Mouse (Mus musculus) hindbrain, postnatal 0 days (tissue): ENCODE results near the gene Frs2. TPM values are rescaled to one million over a fixed set of nuclear protein-coding genes. Genes with fewer than 3 reads are reported as not detected.
A peak's percentile ranks its signal among the peaks of the same experiment; 100 is the strongest.

Experiments used
- ATAC-seq: fragments of 200-750 bp; cut with Nextera tagmentation; 2 replicates; pipeline ENCODE4 v1.8.0; 2017; ENCODE audit warnings: mild to moderate bottlenecking, moderate TSS enrichment, moderate library complexity
- DNase-seq: peaks from one replicate; pipeline ENCODE4 v3.0.0-alpha.2; 2015; ENCODE audit warnings: low spot score
- H3K27ac ChIP-seq: fragments of 300-500 bp; sonication (generic); 2 replicates; pipeline ENCODE4 v1.5.1; 2014; ENCODE audit warnings: mild to moderate bottlenecking
- H3K27me3 ChIP-seq: fragments of 300-500 bp; sonication (generic); 2 replicates; pipeline ENCODE4 v1.6.1; 2014; ENCODE audit warnings: low read length, mixed read lengths; ENCODE audit not compliant: insufficient read depth
- H3K36me3 ChIP-seq: fragments of 300-500 bp; sonication (generic); 2 replicates; pipeline ENCODE4 v1.6.1; 2014; ENCODE audit warnings: low read length, mixed read lengths; ENCODE audit not compliant: insufficient read depth
- H3K4me1 ChIP-seq: fragments of 300-500 bp; sonication (generic); 2 replicates; pipeline ENCODE4 v1.6.1; 2014; ENCODE audit warnings: antibody characterized with exemption, low read length, mixed read lengths; ENCODE audit not compliant: insufficient read depth
- H3K4me2 ChIP-seq: fragments of 300-500 bp; sonication (generic); 2 replicates; pipeline ENCODE4 v1.6.1; 2014; ENCODE audit warnings: low read depth, mild to moderate bottlenecking, low read length, moderate library complexity, mixed read lengths
- H3K4me3 ChIP-seq: fragments of 300-500 bp; sonication (generic); 2 replicates; pipeline ENCODE4 v1.5.1; 2014; ENCODE audit warnings: low read length
- H3K9ac ChIP-seq: fragments of 300-500 bp; sonication (generic); replicated peaks from 2 replicates; pipeline ENCODE4 v1.6.1; 2014; ENCODE audit warnings: mild to moderate bottlenecking, low read length, moderate library complexity, mixed read lengths
- H3K9me3 ChIP-seq: fragments of 300-500 bp; sonication (generic); 2 replicates; pipeline ENCODE4 v1.6.1; 2016; ENCODE audit warnings: low read length, mixed read lengths
- CTCF ChIP-seq: IDR thresholded peaks from 2 replicates; pipeline ENCODE4 v1.5.1; 2016; ENCODE audit warnings: antibody characterized with exemption, control low read depth, low read depth
- WGBS: fragments of 180-500 bp; shearing (Covaris S2); extraction: QIAGEN DNeasy Blood & Tissue Kit; methylation state at CpG from one replicate; pipeline ENCODE4 v1.1.7; 2014; 5-methylcytosine and 5-hydroxymethylcytosine counted together
- polyA plus RNA-seq: library from polyadenylated mRNA; unstranded; fragments of >200 nt; fragmentation: Nextera tagmentation; extraction: Ambion mirVana; gene quantifications from 2 replicates; pipeline ENCODE4 v1.2.1, GENCODE M21; 2015
- total RNA-seq: library from RNA; depleted of rRNA; stranded (reverse); fragments of >200 nt; gene quantifications from 2 replicates; pipeline ENCODE4 v1.2.3, GENCODE M21; 2014

Frs2 gene
- total and polyA plus RNA-seq, 2 experiments from 2014 or later, result 19.1 to 19.3 TPM

- H3K4me1 ChIP-seq, result no peaks in the 10 kb centered on the region
- H3K9me3 ChIP-seq, result no peaks in the 10 kb centered on the region
- ATAC-seq (no peak), DNase-seq (no peak)
- 90% methylated on average over 3 of the region's 3 CpGs for WGBS
- H3K36me3 ChIP-seq, result no peaks in the 10 kb centered on the region
- H3K4me2 ChIP-seq, result no peak overlapping the region
- no peaks in the 10 kb centered on the region for H3K27me3 ChIP-seq
- no peak overlapping the region for H3K27ac ChIP-seq
- TF ChIP-seq CTCF, result no peak
- no peak overlapping the region for H3K4me3 ChIP-seq
- no peak overlapping the region for H3K9ac ChIP-seq
Measured at GRCm38 (mm10) chr10:117121448-117121847, 26.9 kb downstream of the Frs2 start.

- H3K9me3 ChIP-seq, result no peaks in the 10 kb centered on the region
- ATAC-seq, result no peak
- no peak overlapping the region for H3K27ac ChIP-seq
- H3K4me2 ChIP-seq, result no peak overlapping the region
- H3K4me1 ChIP-seq, result no peaks in the 10 kb centered on the region
- no peaks in the 10 kb centered on the region for H3K27me3 ChIP-seq
- no peak overlapping the region for H3K4me3 ChIP-seq
- DNase-seq, result no peak
- 95% methylated on average over 7 of the region's 7 CpGs for WGBS
- no peak overlapping the region for H3K9ac ChIP-seq
- no peak for TF ChIP-seq CTCF
- no peaks in the 10 kb centered on the region for H3K36me3 ChIP-seq
Measured at GRCm38 (mm10) chr10:117120051-117120666, 28.2 kb downstream of the Frs2 start.

GRCm38 (mm10) chr10:117119531-117119930, 28.8 kb downstream of the Frs2 start:
- Histone ChIP-seq H3K27me3 (no peaks in the 10 kb centered on the region), H3K9me3 (no peaks in the 10 kb centered on the region), H3K4me3 (no peak overlapping the region), H3K4me1 (no peaks in the 10 kb centered on the region), H3K27ac (no peak overlapping the region), H3K4me2 (no peak overlapping the region), H3K36me3 (no peaks in the 10 kb centered on the region), H3K9ac (no peak overlapping the region)
- TF ChIP-seq CTCF, result no peak
- no peak for DNase-seq
- no peak for ATAC-seq
- WGBS, result 74% methylated on average over 11 of the region's 11 CpGs

- 76% methylated on average over 7 of the region's 7 CpGs for WGBS
- Histone ChIP-seq H3K9ac (no peak overlapping the region), H3K4me2 (no peak overlapping the region), H3K27ac (no peak overlapping the region), H3K27me3 (no peaks in the 10 kb centered on the region), H3K9me3 (no peaks in the 10 kb centered on the region), H3K36me3 (no peaks in the 10 kb centered on the region), H3K4me1 (no peaks in the 10 kb centered on the region), H3K4me3 (no peak overlapping the region)
- no peak for TF ChIP-seq CTCF
- DNase-seq, result no peak
- ATAC-seq, result no peak
Measured at GRCm38 (mm10) chr10:117118421-117118831, 29.9 kb downstream of the Frs2 start.

- ATAC-seq (no peak), DNase-seq (peak; percentile 31)
- H3K36me3 ChIP-seq, result no peaks in the 10 kb centered on the region
- H3K4me1 ChIP-seq, result no peaks in the 10 kb centered on the region
- 52% methylated on average over 3 of the region's 3 CpGs for WGBS
- H3K9me3 ChIP-seq, result no peaks in the 10 kb centered on the region
- H3K27ac ChIP-seq, result no peak overlapping the region
- H3K27me3 ChIP-seq, result no peaks in the 10 kb centered on the region
- no peak overlapping the region for H3K4me2 ChIP-seq
- no peak for TF ChIP-seq CTCF
- H3K4me3 ChIP-seq, result no peak overlapping the region
- no peak overlapping the region for H3K9ac ChIP-seq
Measured at GRCm38 (mm10) chr10:117115652-117116051, 32.7 kb downstream of the Frs2 start.

- no peak overlapping the region for H3K27ac ChIP-seq
- DNase-seq, result no peak
- no peaks in the 10 kb centered on the region for H3K27me3 ChIP-seq
- H3K4me1 ChIP-seq, result no peaks in the 10 kb centered on the region
- no peak for TF ChIP-seq CTCF
- no peak overlapping the region for H3K9ac ChIP-seq
- 53% methylated on average over 2 of the region's 2 CpGs for WGBS
- no peak overlapping the region for H3K4me2 ChIP-seq
- H3K36me3 ChIP-seq, result no peaks in the 10 kb centered on the region
- H3K9me3 ChIP-seq, result no peaks in the 10 kb centered on the region
- H3K4me3 ChIP-seq, result no peak overlapping the region
- ATAC-seq, result no peak
Measured at GRCm38 (mm10) chr10:117112545-117112944, 35.8 kb downstream of the Frs2 start.

- no peak overlapping the region for H3K4me2 ChIP-seq
- no peak overlapping the region for H3K4me3 ChIP-seq
- H3K36me3 ChIP-seq, result no peaks in the 10 kb centered on the region
- no peaks in the 10 kb centered on the region for H3K4me1 ChIP-seq
- H3K27me3 ChIP-seq, result no peaks in the 10 kb centered on the region
- TF ChIP-seq CTCF, result no peak
- ATAC-seq (no peak), DNase-seq (no peak)
- 43% methylated on average over 7 of the region's 7 CpGs for WGBS
- peak overlapping the region; percentile 11; the same call in 1 of the 2 replicates for H3K27ac ChIP-seq
- no peaks in the 10 kb centered on the region for H3K9me3 ChIP-seq
- H3K9ac ChIP-seq, result no peak overlapping the region
Measured at GRCm38 (mm10) chr10:117111455-117111854, 36.9 kb downstream of the Frs2 start.
